Mouse (Mus musculus) MEL (cell line): ENCODE data around the gene Gm4175. TPM values are rescaled to one million over a fixed set of nuclear protein-coding genes. Genes with fewer than 3 reads are reported as not detected.
"Not testable (repeated sequence)": the region's sequence is repeated elsewhere in the genome, so short reads cannot be mapped to it uniquely, and the experiment has no call there.

Experiments used
- DNase-seq: peaks from one replicate; pipeline ENCODE4 v3.0.0; 2011; ENCODE audit warnings: low read depth, low spot score
- H3K27ac ChIP-seq: 2 replicates; pipeline ENCODE4 v1.5.1; 2012; ENCODE audit warnings: low read depth, mild to moderate bottlenecking, control low read depth, low read length, moderate library complexity; ENCODE audit not compliant: control insufficient read depth
- H3K27me3 ChIP-seq, 2 experiments: fragments of 150-350 bp in 1 of 2; sonication (generic) in 1 of 2; 2 replicates each; pipeline ENCODE4 v1.6.1; 2012; ENCODE audit warnings: low read length in 2 of 2, mild to moderate bottlenecking in 2 of 2, improper control_type of control experiment in 1 of 2, moderate library complexity in 1 of 2; ENCODE audit not compliant: insufficient read depth in 2 of 2, control insufficient read depth in 1 of 2
- H3K36me3 ChIP-seq, 2 experiments: 2 replicates each; pipeline ENCODE4 v1.6.1; 2012 to 2014; ENCODE audit warnings: low read length in 2 of 2, improper control_type of control experiment in 1 of 2, inconsistent platforms in 1 of 2, mild to moderate bottlenecking in 1 of 2; ENCODE audit not compliant: insufficient read depth in 2 of 2, control insufficient read depth in 1 of 2
- H3K4me1 ChIP-seq, 2 experiments: fragments of 150-350 bp in 1 of 2; sonication (generic) in 1 of 2; 2 replicates each; pipeline ENCODE4 v1.6.1; 2012; ENCODE audit warnings: low read length in 2 of 2, improper control_type of control experiment in 1 of 2, mild to moderate bottlenecking in 1 of 2; ENCODE audit not compliant: insufficient read depth in 2 of 2, control insufficient read depth in 1 of 2
- H3K4me3 ChIP-seq, 2 experiments: fragments of 150-350 bp in 1 of 2; sonication (generic) in 1 of 2; 2 replicates each; pipeline ENCODE4 v1.5.1; 2012; ENCODE audit warnings: low read depth in 2 of 2, low read length in 2 of 2, mild to moderate bottlenecking in 2 of 2, moderate library complexity in 2 of 2, control low read depth in 1 of 2, improper control_type of control experiment in 1 of 2; ENCODE audit not compliant: control insufficient read depth in 1 of 2, insufficient read depth in 1 of 2
- H3K79me2 ChIP-seq: 2 replicates; pipeline ENCODE4 v1.6.1; 2012; ENCODE audit warnings: mild to moderate bottlenecking, low read length, moderate library complexity; ENCODE audit not compliant: control insufficient read depth, poor library complexity, insufficient read depth
- H3K9ac ChIP-seq: 2 replicates; pipeline ENCODE4 v1.6.1; 2012; ENCODE audit warnings: low read depth, mild to moderate bottlenecking, control low read depth, low read length, moderate library complexity; ENCODE audit not compliant: control insufficient read depth, poor library complexity, severe bottlenecking
- H3K9me3 ChIP-seq: fragments of 150-350 bp; sonication (generic); replicated peaks from 2 replicates; pipeline ENCODE4 v1.6.1; 2012; ENCODE audit warnings: mild to moderate bottlenecking, low read length, improper control_type of control experiment, moderate library complexity; ENCODE audit not compliant: insufficient read depth
- polyA plus RNA-seq, 2 experiments: library from polyadenylated mRNA; stranded (reverse) in 1 of 2; unstranded in 1 of 2; fragments of >175 nt in 1 of 2; fragments of >200 nt in 1 of 2; gene quantifications; 2 replicates each; pipeline versions ENCODE4 v1.2.1 to v1.2.4; 2012; ENCODE audit warnings: low replicate concordance in 2 of 2, low read depth in 1 of 2; ENCODE audit not compliant: insufficient read length in 2 of 2, insufficient read depth in 1 of 2, missing spikeins in 1 of 2
- total RNA-seq: library from RNA; depleted of rRNA; stranded (reverse); fragments of 300-350 nt; gene quantifications from 2 replicates; pipeline ENCODE4 v1.2.3, GENCODE M21; 2012; rRNA removed

The Gm4175 gene
- total RNA-seq (not detected in 2 replicates), polyA plus RNA-seq (not detected)

- H3K27ac ChIP-seq, H3K36me3 ChIP-seq, H3K4me3 ChIP-seq, H3K79me2 ChIP-seq, H3K9me3 ChIP-seq, H3K27me3 ChIP-seq, H3K4me1 ChIP-seq, DNase-seq, H3K9ac ChIP-seq: not testable (repeated sequence)
Observed at GRCm38 (mm10) chr7:21761375-21761774, at the start of gene Gm4175. Gene Gm4175, minus strand, starts transcription at chr7:21761475.

DNA sequence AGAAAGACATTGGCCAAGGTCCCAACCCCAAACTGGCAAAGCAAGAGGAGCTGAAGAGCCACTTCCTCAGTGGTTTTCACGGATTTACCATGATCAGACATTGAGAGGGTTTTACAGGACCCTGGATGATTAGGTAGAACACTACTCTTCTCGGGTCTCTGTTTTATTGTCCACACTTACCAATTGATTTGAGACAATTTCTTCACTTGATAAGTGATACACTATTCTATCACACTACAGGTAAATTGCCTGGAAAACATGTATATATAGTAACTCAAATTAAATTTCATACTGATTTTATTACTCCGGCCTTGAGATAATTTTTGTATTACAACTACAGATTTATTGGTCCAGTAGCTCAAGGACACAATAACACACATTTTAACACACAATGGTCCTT is 35.4 kb upstream of the Gm4175 start, which contains the start of gene Gm4177:
Gm4177 (minus strand) TSS at position 101 of the 400 bp plus-strand sequence.
- not testable (repeated sequence) for H3K9me3 ChIP-seq, H3K4me1 ChIP-seq, H3K9ac ChIP-seq, H3K79me2 ChIP-seq, H3K4me3 ChIP-seq, DNase-seq, H3K36me3 ChIP-seq, H3K27me3 ChIP-seq, H3K27ac ChIP-seq

Other genes starting within 250 kb of the Gm4175 start
- not detected in 2 replicates for gene Vmn1r130, start 249.7 kb downstream of the Gm4175 start, total RNA-seq
- not detected for gene Vmn1r130, start 249.7 kb downstream of the Gm4175 start, polyA plus RNA-seq
- not detected in 2 replicates for gene Vmn1r131, start 215.4 kb downstream of the Gm4175 start, total RNA-seq
- gene Vmn1r131, start 215.4 kb downstream of the Gm4175 start, polyA plus RNA-seq: not detected
- gene Vmn1r132, start 147.4 kb downstream of the Gm4175 start, total RNA-seq: not detected in 2 replicates
- gene Vmn1r132, start 147.4 kb downstream of the Gm4175 start, polyA plus RNA-seq: not detected
- not detected in 2 replicates for gene Gm4177, start 35.3 kb upstream of the Gm4175 start, total RNA-seq
- not detected for gene Gm4177, start 35.3 kb upstream of the Gm4175 start, polyA plus RNA-seq
- not detected in 2 replicates for gene Vmn1r135, start 70.9 kb upstream of the Gm4175 start, total RNA-seq
- not detected for gene Vmn1r135, start 70.9 kb upstream of the Gm4175 start, polyA plus RNA-seq
- gene Gm5725, start 82.8 kb upstream of the Gm4175 start, total RNA-seq: not detected in 2 replicates
- not detected for gene Gm5725, start 82.8 kb upstream of the Gm4175 start, polyA plus RNA-seq
- not detected in 2 replicates for gene Gm5891, start 159.8 kb upstream of the Gm4175 start, total RNA-seq
- gene Gm5891, start 159.8 kb upstream of the Gm4175 start, polyA plus RNA-seq: not detected
- gene Vmn1r137, start 233.1 kb upstream of the Gm4175 start, total RNA-seq: not detected in 2 replicates
- not detected for gene Vmn1r137, start 233.1 kb upstream of the Gm4175 start, polyA plus RNA-seq